Mouse (Mus musculus): ENCODE results near the gene Pds5b. TPM values are rescaled to one million over a fixed set of nuclear protein-coding genes. Genes with fewer than 3 reads are reported as not detected.
"Not testable (repeated sequence)": the region's sequence is repeated elsewhere in the genome, so short reads cannot be mapped to it uniquely, and the experiment has no call there.

The Pds5b gene
- total and polyA plus RNA-seq, 3 experiments, result 21.9 to 52.7 (median 46.2) TPM

- not testable (repeated sequence) for H3K27ac ChIP-seq (ENCODE audit: control insufficient read depth, low read depth, low read length); DNase-seq (ENCODE audit: low read depth, low spot score); H3K9me3 ChIP-seq (replicated peaks; ENCODE audit: insufficient read depth, low read length); H3K79me2 ChIP-seq (ENCODE audit: control insufficient read depth, insufficient read depth, low read length, poor library complexity); H3K4me3 ChIP-seq (ENCODE audit: control insufficient read depth in 1 of 2, insufficient read depth in 1 of 2, low read depth in 2 of 2, low read length in 2 of 2); H3K9ac ChIP-seq (ENCODE audit: control insufficient read depth, low read depth, low read length, poor library complexity, severe bottlenecking); H3K27me3 ChIP-seq (ENCODE audit: control insufficient read depth in 1 of 2, insufficient read depth in 2 of 2, low read length in 2 of 2)
- Histone ChIP-seq H3K4me1 (ENCODE audit: control insufficient read depth in 1 of 2, insufficient read depth in 2 of 2, low read length in 2 of 2) (peaks cover 0 to 27% of the 10 kb centered on the region in 2 experiments; a peak in 3 of 4 replicates), H3K36me3 (ENCODE audit: control insufficient read depth in 1 of 2, insufficient read depth in 2 of 2, low read length in 2 of 2) (peaks cover 34 to 84% of the 10 kb centered on the region in 2 experiments)
- TF ChIP-seq ZNF384 (IDR thresholded peaks at IDR 0.05; ENCODE audit: low read depth, low read length) (0 out of 2 replicates have a peak, but pooled peaks have one; percentile 5), CTCF (IDR thresholded peaks at IDR 0.05 in 2 of 3, conservative IDR thresholded peaks at IDR 0.05 in 1 of 3; ENCODE audit: control insufficient read depth in 1 of 3, insufficient read depth in 1 of 3, low read depth in 2 of 3, low read length in 3 of 3, poor library complexity in 1 of 3, severe bottlenecking in 1 of 3) (peak in 1 of 3 experiments; percentile 27; a peak in 2 of 6 replicates)
Measured at GRCm38 (mm10) chr5:150643390-150643789, 30.1 kb upstream of the Pds5b start.

- DNase-seq (ENCODE audit: low read depth, low spot score), result no peak
- Histone ChIP-seq H3K36me3 (ENCODE audit: control insufficient read depth in 1 of 2, insufficient read depth in 2 of 2, low read length in 2 of 2) (peaks cover 34 to 86% of the 10 kb centered on the region in 2 experiments), H3K4me1 (ENCODE audit: control insufficient read depth in 1 of 2, insufficient read depth in 2 of 2, low read length in 2 of 2) (peaks cover 0 to 27% of the 10 kb centered on the region in 2 experiments; a peak in 3 of 4 replicates), H3K27me3 (ENCODE audit: control insufficient read depth in 1 of 2, insufficient read depth in 2 of 2, low read length in 2 of 2) (no peaks in the 10 kb centered on the region), H3K4me3 (ENCODE audit: control insufficient read depth in 1 of 2, insufficient read depth in 1 of 2, low read depth in 2 of 2, low read length in 2 of 2) (no peak overlapping the region), H3K9ac (ENCODE audit: control insufficient read depth, low read depth, low read length, poor library complexity, severe bottlenecking) (no peak overlapping the region), H3K27ac (ENCODE audit: control insufficient read depth, low read depth, low read length) (no peak overlapping the region), H3K79me2 (ENCODE audit: control insufficient read depth, insufficient read depth, low read length, poor library complexity) (peaks cover 7% of the 10 kb centered on the region; the same call in 1 of the 2 replicates), H3K9me3 (replicated peaks; ENCODE audit: insufficient read depth, low read length) (no peaks in the 10 kb centered on the region)
- TF ChIP-seq SIN3A (IDR thresholded peaks at IDR 0.05; ENCODE audit: low read length), result 0 out of 2 replicates have a peak, but pooled peaks have one; percentile 33
- TF ChIP-seq ZNF384 (IDR thresholded peaks at IDR 0.05; ENCODE audit: low read depth, low read length), result no peak
- TF ChIP-seq GATA1 (IDR thresholded peaks at IDR 0.05; ENCODE audit: low read depth, low read length), result peak; percentile 51
- 0 out of 2 replicates have a peak, but pooled peaks have one; percentile 47 for TF ChIP-seq RCOR1 (IDR thresholded peaks at IDR 0.05; ENCODE audit: low read depth, low read length)
- no peak; the same call in 1 of the 2 replicates for TF ChIP-seq MXI1 (IDR thresholded peaks at IDR 0.05; ENCODE audit: low read depth, low read length)
- peak; percentile 28 to 56; a peak in 2 of 4 replicates for TF ChIP-seq EP300 (IDR thresholded peaks at IDR 0.05; ENCODE audit: low read depth in 1 of 2, low read length in 2 of 2)
- TF ChIP-seq ZMIZ1 (IDR thresholded peaks at IDR 0.05; ENCODE audit: low read depth, low read length), result no peak
- no peak for TF ChIP-seq ZC3H11A (IDR thresholded peaks at IDR 0.05; ENCODE audit: low read depth, low read length)
- peak; percentile 82; the same call in 1 of the 2 replicates for TF ChIP-seq TCF12 (IDR thresholded peaks at IDR 0.05; ENCODE audit: low read depth, low read length)
- peak; percentile 69 for TF ChIP-seq ETS1 (IDR thresholded peaks at IDR 0.05; ENCODE audit: low read depth, low read length)
Measured at GRCm38 (mm10) chr5:150644926-150645325, 28.6 kb upstream of the Pds5b start.

- Histone ChIP-seq H3K9ac (ENCODE audit: control insufficient read depth, low read depth, low read length, poor library complexity, severe bottlenecking) (no peak overlapping the region), H3K4me1 (ENCODE audit: control insufficient read depth in 1 of 2, insufficient read depth in 2 of 2, low read length in 2 of 2) (peaks cover 2 to 20% of the 10 kb centered on the region in 2 experiments; a peak in 3 of 4 replicates), H3K27me3 (ENCODE audit: control insufficient read depth in 1 of 2, insufficient read depth in 2 of 2, low read length in 2 of 2) (no peaks in the 10 kb centered on the region), H3K27ac (ENCODE audit: control insufficient read depth, low read depth, low read length) (no peak overlapping the region), H3K36me3 (ENCODE audit: control insufficient read depth in 1 of 2, insufficient read depth in 2 of 2, low read length in 2 of 2) (peaks cover 35 to 74% of the 10 kb centered on the region in 2 experiments), H3K9me3 (replicated peaks; ENCODE audit: insufficient read depth, low read length) (no peaks in the 10 kb centered on the region), H3K4me3 (ENCODE audit: control insufficient read depth in 1 of 2, insufficient read depth in 1 of 2, low read depth in 2 of 2, low read length in 2 of 2) (no peak overlapping the region), H3K79me2 (ENCODE audit: control insufficient read depth, insufficient read depth, low read length, poor library complexity) (peaks cover 44% of the 10 kb centered on the region)
- no peak for DNase-seq (ENCODE audit: low read depth, low spot score)
- TF ChIP-seq MAX (IDR thresholded peaks at IDR 0.05; ENCODE audit: low read length) (no peak), CTCF (IDR thresholded peaks at IDR 0.05 in 2 of 3, conservative IDR thresholded peaks at IDR 0.05 in 1 of 3; ENCODE audit: control insufficient read depth in 1 of 3, insufficient read depth in 1 of 3, low read depth in 2 of 3, low read length in 3 of 3, poor library complexity in 1 of 3, severe bottlenecking in 1 of 3) (peak in 2 of 3 experiments; percentile 17 to 31; a peak in 2 of 6 replicates), NRF1 (IDR thresholded peaks at IDR 0.05; ENCODE audit: insufficient read depth, low read depth, low read length, poor library complexity, severe bottlenecking) (no peak), ZNF384 (IDR thresholded peaks at IDR 0.05; ENCODE audit: low read depth, low read length) (peak; percentile 78; the same call in 1 of the 2 replicates), MAZ (IDR thresholded peaks at IDR 0.05; ENCODE audit: low read depth, low read length) (no peak)
Measured at GRCm38 (mm10) chr5:150652578-150652977, 21.0 kb upstream of the Pds5b start.
